Mouse (Mus musculus) right cerebral cortex, adult 2 months (tissue): ENCODE results near the gene Usp2.

Source experiments
- DNase-seq, 2 experiments: peaks; one replicate each; pipeline ENCODE4 v3.0.0; 2021 to 2022; ENCODE audit warnings: low spot score in 2 of 2

The Usp2 gene

DNA sequence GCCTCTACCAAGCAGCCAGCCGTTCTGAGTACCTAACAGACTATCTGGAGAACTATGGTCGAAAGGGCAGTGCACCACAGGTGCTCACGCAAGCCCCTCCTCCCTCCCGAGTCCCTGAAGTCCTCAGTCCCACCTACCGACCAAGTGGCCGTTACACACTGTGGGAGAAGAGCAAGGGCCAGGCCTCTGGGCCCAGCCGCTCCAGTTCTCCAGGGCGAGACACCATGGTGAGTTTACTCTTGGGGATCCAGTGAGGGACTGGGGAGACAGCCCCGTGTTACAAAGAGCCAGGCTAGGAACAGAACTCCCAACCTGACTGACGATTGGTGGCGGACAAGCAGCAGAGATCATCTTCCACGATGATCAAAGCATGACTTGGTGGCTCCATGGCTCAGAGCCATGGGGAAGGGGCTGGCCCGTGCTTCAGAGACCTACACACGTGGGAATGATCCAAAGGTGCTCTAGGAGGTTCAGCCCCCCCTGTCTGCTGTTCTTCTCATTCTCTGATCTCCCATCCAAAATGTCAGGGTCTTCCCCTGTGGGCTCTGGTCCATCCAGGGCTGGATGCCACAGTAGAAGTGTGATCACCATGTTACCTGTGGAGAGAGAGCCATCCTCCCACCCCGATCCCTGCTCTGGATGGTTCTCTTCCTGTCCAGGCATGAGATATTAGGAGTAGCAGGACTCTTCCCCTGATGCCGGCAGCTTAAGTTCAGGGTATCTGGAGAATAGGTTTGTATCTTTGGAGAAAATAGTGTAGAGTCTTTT lies 9.4 kb downstream of the Usp2 start:
- no peak for DNase-seq

- DNase-seq: peak in 1 of 2 experiments; percentile 77
Observed at GRCm38 (mm10) chr9:44076764-44077120, 9.9 kb downstream of the Usp2 start.

GRCm38 (mm10) chr9:44077266-44077910 lies 10.6 kb downstream of the Usp2 start:
- no peak for DNase-seq

DNA sequence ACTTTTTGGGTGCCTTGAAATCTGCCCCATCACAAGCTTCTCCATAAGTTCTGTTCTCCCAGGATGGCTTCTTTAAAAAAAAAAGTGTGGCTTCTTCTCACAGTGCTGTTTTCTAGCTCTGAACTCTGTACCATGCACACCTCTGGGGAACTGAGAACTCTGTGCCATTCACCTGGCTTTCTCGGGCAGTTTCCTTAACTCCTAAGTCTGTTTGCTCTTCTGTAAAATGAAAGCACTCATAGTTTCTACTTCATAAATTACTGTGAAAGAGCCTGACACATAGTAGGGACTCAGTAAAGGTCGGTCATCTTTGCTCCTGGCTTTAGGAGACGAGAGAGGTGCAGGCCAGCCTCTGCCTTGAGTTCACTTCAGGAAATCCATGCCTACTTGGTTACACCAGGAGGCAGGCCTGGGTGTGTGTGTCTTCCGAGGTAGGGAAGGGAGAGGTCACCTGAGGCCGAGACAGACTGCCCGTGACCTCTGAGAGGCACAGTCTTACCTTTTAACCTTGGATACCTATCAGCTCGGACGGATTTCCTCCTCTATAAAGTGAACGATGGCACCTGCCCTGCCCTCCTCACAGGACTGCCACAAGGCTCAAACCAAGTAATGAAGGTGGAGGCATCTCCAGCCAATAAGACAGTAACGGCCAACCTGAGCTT lies 11.4 kb downstream of the Usp2 start:
- DNase-seq: no peak

- peak in 1 of 2 experiments; percentile 54 for DNase-seq
Observed at GRCm38 (mm10) chr9:44078955-44079756, 12.3 kb downstream of the Usp2 start.

- DNase-seq: no peak
Observed at GRCm38 (mm10) chr9:44079997-44080780, 13.4 kb downstream of the Usp2 start.

DNA sequence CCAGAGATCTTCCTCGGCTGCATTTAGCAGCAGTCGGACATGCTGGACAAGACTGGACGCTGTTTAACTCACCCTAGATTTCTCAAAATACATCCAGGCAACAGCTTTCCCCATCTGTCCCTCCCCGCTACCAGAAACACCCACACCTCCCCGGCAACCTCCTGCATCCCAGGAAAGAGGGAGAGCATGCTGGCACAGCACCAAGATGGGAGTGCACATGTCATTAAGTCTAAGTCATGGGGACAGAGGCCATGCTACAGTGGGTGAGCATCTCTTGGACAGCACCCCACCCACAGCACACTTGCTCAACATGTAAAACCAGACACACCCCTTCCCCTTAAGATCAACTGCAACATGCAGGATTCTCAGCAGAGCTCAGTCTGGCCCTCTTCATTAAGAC lies 14.1 kb downstream of the Usp2 start:
- DNase-seq: peak; percentile 65 to 68

- DNase-seq: no peak
Observed at GRCm38 (mm10) chr9:44081581-44081980, 14.8 kb downstream of the Usp2 start.

- no peak for DNase-seq
Observed at GRCm38 (mm10) chr9:44082266-44082665, 15.4 kb downstream of the Usp2 start.

GRCm38 (mm10) chr9:44083392-44084121 lies 16.7 kb downstream of the Usp2 start:
- DNase-seq: peak; percentile 83 to 86

DNA sequence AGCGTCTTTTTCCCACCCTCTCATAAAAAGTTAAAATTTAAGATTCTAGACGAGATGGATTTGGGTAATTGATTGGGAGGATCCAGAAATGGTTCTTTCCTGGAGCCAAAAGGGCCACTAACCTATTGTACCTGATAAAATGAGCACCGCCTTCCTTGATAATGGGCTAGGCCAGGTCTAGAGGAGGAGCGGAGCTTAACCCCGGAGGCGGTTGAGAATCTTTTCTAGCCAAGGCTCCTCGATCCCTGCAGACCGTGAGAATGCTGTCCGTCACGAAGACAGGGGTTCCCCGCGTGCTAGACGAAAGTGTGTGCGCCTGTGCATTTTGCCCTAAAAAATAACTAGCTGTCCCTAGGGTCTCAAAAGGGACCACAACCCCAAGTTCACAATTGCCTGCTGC lies 17.4 kb downstream of the Usp2 start:
- no peak for DNase-seq

- DNase-seq: peak; percentile 86 to 90
Observed at GRCm38 (mm10) chr9:44084659-44085229, 17.9 kb downstream of the Usp2 start.

- DNase-seq: no peak
Observed at GRCm38 (mm10) chr9:44085276-44085675, 18.5 kb downstream of the Usp2 start.

DNA sequence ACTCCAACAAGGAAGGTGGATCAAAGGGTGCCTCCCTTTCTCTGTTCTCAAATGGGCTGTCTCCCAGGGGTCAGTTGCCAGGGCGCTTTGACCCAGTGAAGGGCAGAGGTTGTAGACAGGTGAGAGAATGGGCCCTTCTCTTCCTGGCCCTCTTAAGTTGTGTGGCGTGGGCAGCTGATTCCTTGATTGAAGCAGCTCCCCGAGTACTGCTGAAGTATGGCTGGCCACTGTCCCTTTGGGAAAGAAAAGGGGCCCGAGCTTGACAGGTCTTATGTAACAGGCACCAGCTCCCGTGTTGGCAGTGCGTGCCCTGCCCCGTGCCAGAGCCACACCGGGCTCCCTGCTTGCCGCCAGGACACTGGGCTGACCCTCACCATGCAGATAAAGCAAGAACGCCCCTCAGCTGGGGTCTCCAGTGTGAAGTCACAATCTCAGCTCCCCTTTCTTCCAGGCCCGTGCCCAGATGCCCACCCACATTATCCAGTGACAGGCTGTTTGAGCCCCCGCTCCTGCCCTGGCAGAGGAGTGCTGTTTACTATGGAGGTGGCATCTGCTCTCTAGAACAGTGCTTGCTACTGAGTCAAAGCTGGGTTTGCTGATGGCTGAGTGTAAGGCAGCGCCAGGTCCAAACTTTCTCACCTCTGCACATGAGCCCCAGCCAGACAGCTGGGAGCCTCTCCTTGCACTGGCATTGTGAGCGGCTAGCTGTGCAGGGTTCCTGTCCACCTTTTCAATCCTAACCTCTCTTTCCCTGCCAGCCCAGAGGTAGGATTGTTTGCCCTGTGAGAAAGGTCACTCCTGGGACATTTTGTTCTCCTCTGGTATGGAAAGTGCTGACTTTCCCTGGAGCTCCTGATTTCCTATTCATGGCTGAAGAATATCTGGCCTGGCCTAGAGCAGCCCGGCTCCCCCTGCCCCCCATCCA lies 19.2 kb downstream of the Usp2 start:
- DNase-seq: peak; percentile 70 to 78

- DNase-seq: no peak
Observed at GRCm38 (mm10) chr9:44086960-44087359, 20.1 kb downstream of the Usp2 start.

- DNase-seq: peak; percentile 68 to 73
Observed at GRCm38 (mm10) chr9:44087761-44088455, 21.1 kb downstream of the Usp2 start.

- no peak for DNase-seq
Observed at GRCm38 (mm10) chr9:44088877-44089608, 22.2 kb downstream of the Usp2 start.
